Mouse (Mus musculus) liver, embryonic 16.5 days (tissue): Measurements from ENCODE around the gene Cdr1. TPM values are rescaled to one million over a fixed set of nuclear protein-coding genes. Genes with fewer than 3 reads are reported as not detected.

Experiments
- microRNA-seq: library from miRNA; unstranded; fragments of <30 nt; microRNA quantifications from one replicate; pipeline ENCODE4, GENCODE M21; 2016
- polyA plus RNA-seq: library from polyadenylated mRNA; unstranded; fragments of >200 nt; fragmentation: Nextera tagmentation; extraction: Ambion mirVana; gene quantifications from 2 replicates; pipeline ENCODE4 v1.2.1, GENCODE M21; 2015

Gene Cdr1
- polyA plus RNA-seq, 1 experiment from 2014 or later: not detected

Small RNA genes within 50 kb of the gene (microRNA-seq; reads per million reads assigned to microRNA genes)
- not detected for gene Gm24396
